Mouse (Mus musculus): ENCODE results near the gene Gm42906.

DNA sequence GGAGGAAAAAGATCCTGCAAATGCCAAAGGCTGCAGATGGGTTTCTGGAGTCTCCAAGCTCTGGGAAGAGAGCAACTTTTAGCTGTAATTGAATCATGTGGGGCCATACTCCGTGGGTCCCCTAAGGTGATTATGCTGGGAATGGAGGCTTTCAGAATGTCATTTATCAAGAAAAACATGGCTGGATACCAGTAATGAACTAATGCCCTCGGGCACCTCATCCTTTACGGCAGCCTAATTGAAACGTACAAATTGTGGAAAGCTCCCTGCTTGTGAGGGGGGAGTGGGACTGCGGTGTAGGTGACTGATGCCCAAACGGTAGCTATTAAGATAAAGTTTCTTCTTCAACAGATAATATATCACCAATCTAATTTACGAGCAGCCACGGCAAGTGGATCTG lies 278.5 kb downstream of the Gm42906 start:
- TF ChIP-seq CTCF (IDR thresholded peaks at IDR 0.05; ENCODE audit: extremely low read depth, insufficient read depth, low read length) (no peak), POLR2A (IDR thresholded peaks at IDR 0.05; ENCODE audit: extremely low read depth, insufficient read depth, low read length) (no peak)
